Mouse (Mus musculus): ENCODE results near the gene Ceacam15. TPM values are rescaled to one million over a fixed set of nuclear protein-coding genes. Genes with fewer than 3 reads are reported as not detected.
"Not testable (repeated sequence)": the region's sequence is repeated elsewhere in the genome, so short reads cannot be mapped to it uniquely, and the experiment has no call there.

The Ceacam15 gene
- not detected in 2 replicates for polyA plus RNA-seq (2016; fragmentation: Nextera tagmentation; extraction: Ambion mirVana)

GRCm38 (mm10) chr7:16675605-16676004 is at the start of gene Ceacam15:
Gene Ceacam15, minus strand, starts transcription at chr7:16675705.
- Histone ChIP-seq H3K36me3 (no peaks in the 10 kb centered on the region), H3K9me3 (no peaks in the 10 kb centered on the region), H3K4me3 (no peak within 1 kb of the TSS), H3K27ac (no peak within 1 kb of the TSS), H3K4me2 (replicated peaks) (no peak within 1 kb of the TSS), H3K4me1 (no peaks in the 10 kb centered on the region), H3K9ac (no peak within 1 kb of the TSS), H3K27me3 (replicated peaks) (no peaks in the 10 kb centered on the region)
- ATAC-seq (ENCODE audit: low FRiP score, low read depth): no peak
- WGBS: 55% methylated on average over 1 of the region's 1 CpGs

- ATAC-seq (ENCODE audit: low FRiP score, low read depth); H3K27ac ChIP-seq: not testable (repeated sequence)
- WGBS: 78% methylated on average over 3 of the region's 3 CpGs
These were observed 47.0 kb upstream of the Ceacam15 start for GRCm38 (mm10) chr7:16722490-16722889.

GRCm38 (mm10) chr7:16721629-16722028 is 46.1 kb upstream of the Ceacam15 start, which contains the start of gene Ceacam9:
Gene Ceacam9, plus strand, starts transcription at chr7:16721929.
- ATAC-seq (ENCODE audit: low FRiP score, low read depth): no peak
- WGBS: 86% methylated on average over 2 of the region's 2 CpGs
- no peak within 1 kb of the TSS for H3K4me3 ChIP-seq
- H3K36me3 ChIP-seq: no peaks in the 10 kb centered on the region
- H3K27me3 ChIP-seq (replicated peaks): no peaks in the 10 kb centered on the region
- no peaks in the 10 kb centered on the region for H3K9me3 ChIP-seq
- H3K4me1 ChIP-seq: no peaks in the 10 kb centered on the region
- H3K27ac ChIP-seq: no peak within 1 kb of the TSS
- H3K4me2 ChIP-seq (replicated peaks): no peak within 1 kb of the TSS
- H3K9ac ChIP-seq: no peak within 1 kb of the TSS

More at GRCm38 (mm10) chr7:16722490-16722889, 47.0 kb upstream of the Ceacam15 start:
- H3K36me3 ChIP-seq; H3K4me3 ChIP-seq; H3K9ac ChIP-seq; H3K9me3 ChIP-seq; H3K4me1 ChIP-seq; H3K4me2 ChIP-seq (replicated peaks); H3K27me3 ChIP-seq (replicated peaks): not testable (repeated sequence)

- not testable (repeated sequence) for H3K9ac ChIP-seq; H3K36me3 ChIP-seq; H3K4me2 ChIP-seq (replicated peaks); H3K27ac ChIP-seq; H3K4me1 ChIP-seq; H3K9me3 ChIP-seq; H3K4me3 ChIP-seq; H3K27me3 ChIP-seq (replicated peaks); ATAC-seq (ENCODE audit: low FRiP score, low read depth)
- WGBS: 49% methylated on average over 8 of the region's 8 CpGs
These were observed 41.1 kb upstream of the Ceacam15 start for GRCm38 (mm10) chr7:16716456-16717152.

- Histone ChIP-seq H3K4me3 (no peak overlapping the region), H3K27ac (no peak overlapping the region), H3K36me3 (no peaks in the 10 kb centered on the region), H3K4me1 (no peaks in the 10 kb centered on the region), H3K9ac (no peak overlapping the region), H3K9me3 (no peaks in the 10 kb centered on the region), H3K4me2 (replicated peaks) (no peak overlapping the region), H3K27me3 (replicated peaks) (no peaks in the 10 kb centered on the region)
- 76% methylated on average over 13 of the region's 13 CpGs for WGBS
- ATAC-seq (ENCODE audit: low FRiP score, low read depth): no peak
These were observed 37.3 kb upstream of the Ceacam15 start for GRCm38 (mm10) chr7:16712633-16713415.

- Histone ChIP-seq H3K4me3 (no peak overlapping the region), H3K9ac (no peak overlapping the region), H3K9me3 (no peaks in the 10 kb centered on the region), H3K27ac (no peak overlapping the region), H3K4me1 (no peaks in the 10 kb centered on the region), H3K36me3 (no peaks in the 10 kb centered on the region), H3K27me3 (replicated peaks) (0 out of 2 replicates have a peak, but pooled peaks cover 3% of the 10 kb centered on the region), H3K4me2 (replicated peaks) (no peak overlapping the region)
- 77% methylated on average over 5 of the region's 5 CpGs for WGBS
- ATAC-seq (ENCODE audit: low FRiP score, low read depth): no peak
These were observed 35.1 kb upstream of the Ceacam15 start for GRCm38 (mm10) chr7:16710604-16711003.

- 0 out of 2 replicates have a peak, but pooled peaks cover 3% of the 10 kb centered on the region for H3K27me3 ChIP-seq (replicated peaks)
- no peak overlapping the region for H3K9ac ChIP-seq
- no peak overlapping the region for H3K27ac ChIP-seq
- no peak overlapping the region for H3K4me3 ChIP-seq
- no peaks in the 10 kb centered on the region for H3K4me1 ChIP-seq
- ATAC-seq (ENCODE audit: low FRiP score, low read depth): no peak
- H3K36me3 ChIP-seq: no peaks in the 10 kb centered on the region
- H3K4me2 ChIP-seq (replicated peaks): no peak overlapping the region
- H3K9me3 ChIP-seq: no peaks in the 10 kb centered on the region
- WGBS: 32% methylated on average over 9 of the region's 9 CpGs
These were observed 32.7 kb upstream of the Ceacam15 start for GRCm38 (mm10) chr7:16708244-16708643.

GRCm38 (mm10) chr7:16706385-16706784 is 30.9 kb upstream of the Ceacam15 start:
- Histone ChIP-seq H3K27ac (no peak overlapping the region), H3K36me3 (no peaks in the 10 kb centered on the region), H3K4me1 (no peaks in the 10 kb centered on the region), H3K4me3 (no peak overlapping the region), H3K4me2 (replicated peaks) (no peak overlapping the region), H3K9me3 (no peaks in the 10 kb centered on the region), H3K27me3 (replicated peaks) (0 out of 2 replicates have a peak, but pooled peaks cover 3% of the 10 kb centered on the region), H3K9ac (no peak overlapping the region)
- WGBS: 58% methylated on average over 9 of the region's 9 CpGs
- no peak for ATAC-seq (ENCODE audit: low FRiP score, low read depth)

GRCm38 (mm10) chr7:16700583-16700982 is 25.1 kb upstream of the Ceacam15 start:
- Histone ChIP-seq H3K4me2 (replicated peaks) (no peak overlapping the region), H3K27me3 (replicated peaks) (no peaks in the 10 kb centered on the region), H3K27ac (no peak overlapping the region), H3K36me3 (no peaks in the 10 kb centered on the region), H3K9me3 (no peaks in the 10 kb centered on the region), H3K4me1 (no peaks in the 10 kb centered on the region), H3K4me3 (no peak overlapping the region), H3K9ac (no peak overlapping the region)
- WGBS: 87% methylated on average over 5 of the region's 5 CpGs
- no peak for ATAC-seq (ENCODE audit: low FRiP score, low read depth)

- Histone ChIP-seq H3K9me3 (no peaks in the 10 kb centered on the region), H3K9ac (no peak overlapping the region), H3K4me1 (no peaks in the 10 kb centered on the region), H3K27ac (no peak overlapping the region), H3K36me3 (no peaks in the 10 kb centered on the region), H3K27me3 (replicated peaks) (no peaks in the 10 kb centered on the region), H3K4me2 (replicated peaks) (no peak overlapping the region), H3K4me3 (no peak overlapping the region)
- ATAC-seq (ENCODE audit: low FRiP score, low read depth): no peak
- 62% methylated on average over 2 of the region's 2 CpGs for WGBS
These were observed 23.5 kb upstream of the Ceacam15 start for GRCm38 (mm10) chr7:16699042-16699441.

- H3K9ac ChIP-seq: no peak overlapping the region
- 37% methylated on average over 3 of the region's 3 CpGs for WGBS
These were observed 19.5 kb upstream of the Ceacam15 start for GRCm38 (mm10) chr7:16695025-16695424.

GRCm38 (mm10) chr7:16689196-16689595 is 13.7 kb upstream of the Ceacam15 start:
- H3K4me3 ChIP-seq: no peak overlapping the region
- H3K27me3 ChIP-seq (replicated peaks): no peaks in the 10 kb centered on the region
- ATAC-seq (ENCODE audit: low FRiP score, low read depth): no peak
- no peak overlapping the region for H3K27ac ChIP-seq
- H3K4me2 ChIP-seq (replicated peaks): no peak overlapping the region
- H3K9ac ChIP-seq: no peak overlapping the region
- WGBS: 83% methylated on average over 5 of the region's 5 CpGs
- H3K36me3 ChIP-seq: no peaks in the 10 kb centered on the region
- H3K4me1 ChIP-seq: no peaks in the 10 kb centered on the region
- no peaks in the 10 kb centered on the region for H3K9me3 ChIP-seq

More at GRCm38 (mm10) chr7:16695025-16695424, 19.5 kb upstream of the Ceacam15 start:
- ATAC-seq (ENCODE audit: low FRiP score, low read depth): no peak
- Histone ChIP-seq H3K4me2 (replicated peaks) (no peak overlapping the region), H3K36me3 (no peaks in the 10 kb centered on the region), H3K4me1 (no peaks in the 10 kb centered on the region), H3K27ac (no peak overlapping the region), H3K9me3 (no peaks in the 10 kb centered on the region), H3K4me3 (no peak overlapping the region), H3K27me3 (replicated peaks) (no peaks in the 10 kb centered on the region)
